Mouse (Mus musculus) 3134 (cell line): ENCODE results near the gene Coq9.

Experiments used
- DNase-seq: peaks from one replicate; pipeline ENCODE4 v3.0.0-alpha.2; 2011; ENCODE audit warnings: low spot score; ENCODE audit not compliant: insufficient read length; ENCODE audit errors: extremely low read depth

Coq9 gene

GRCm38 (mm10) chr8:94837662-94838574, at the start of gene Coq9, which contains the start of gene Ciapin1:
TSS of gene Coq9 (plus strand) at chr8:94838321.
TSS of gene Ciapin1 (minus strand) at chr8:94838358.
- DNase-seq = peak; percentile 97

- no peak for DNase-seq
Observed at GRCm38 (mm10) chr8:94789256-94789955, 48.7 kb upstream of the Coq9 start.

GRCm38 (mm10) chr8:94794368-94794767, 43.8 kb upstream of the Coq9 start:
- DNase-seq = no peak

- DNase-seq = no peak
Observed at GRCm38 (mm10) chr8:94794782-94795181, 43.3 kb upstream of the Coq9 start.

- DNase-seq = no peak
Observed at GRCm38 (mm10) chr8:94800278-94800968, 37.7 kb upstream of the Coq9 start.

GRCm38 (mm10) chr8:94801293-94802095, 36.6 kb upstream of the Coq9 start:
- DNase-seq = no peak

- no peak for DNase-seq
Observed at GRCm38 (mm10) chr8:94802375-94802774, 35.7 kb upstream of the Coq9 start.

GRCm38 (mm10) chr8:94803551-94803950, 34.6 kb upstream of the Coq9 start:
- no peak for DNase-seq

- no peak for DNase-seq
Observed at GRCm38 (mm10) chr8:94804546-94805340, 33.4 kb upstream of the Coq9 start.

GRCm38 (mm10) chr8:94805811-94806210, 32.3 kb upstream of the Coq9 start:
- DNase-seq = no peak

GRCm38 (mm10) chr8:94807506-94807905, 30.6 kb upstream of the Coq9 start:
- DNase-seq = no peak

GRCm38 (mm10) chr8:94808372-94808771, 29.7 kb upstream of the Coq9 start:
- DNase-seq = no peak

- no peak for DNase-seq
Observed at GRCm38 (mm10) chr8:94810153-94810552, 28.0 kb upstream of the Coq9 start, which contains the start of gene Ccl17. TSS of gene Ccl17 (plus strand) at chr8:94810453.

GRCm38 (mm10) chr8:94810855-94811254, 27.3 kb upstream of the Coq9 start:
- DNase-seq = no peak

- DNase-seq = no peak
Observed at GRCm38 (mm10) chr8:94811654-94812053, 26.5 kb upstream of the Coq9 start.

GRCm38 (mm10) chr8:94812645-94813098, 25.4 kb upstream of the Coq9 start:
- peak; percentile 46 for DNase-seq

GRCm38 (mm10) chr8:94814556-94814955, 23.6 kb upstream of the Coq9 start:
- DNase-seq = no peak

- no peak for DNase-seq
Observed at GRCm38 (mm10) chr8:94817933-94818332, 20.2 kb upstream of the Coq9 start.

- no peak for DNase-seq
Observed at GRCm38 (mm10) chr8:94819671-94820179, 18.4 kb upstream of the Coq9 start.
